Mouse (Mus musculus) brain, adult 10 weeks (tissue): ENCODE data around the gene Gm11639. TPM values are rescaled to one million over a fixed set of nuclear protein-coding genes. Genes with fewer than 3 reads are reported as not detected.

Source experiments
- polyA plus RNA-seq: library from polyadenylated mRNA; stranded (reverse); fragments of 350-450 nt; fragmentation: Illumina TruSeq; extraction: RNeasy Lipid Tissue Mini Kit (QIAGEN cat#74804); gene quantifications from one replicate; pipeline ENCODE4 v1.2.3, GENCODE M21; 2015; ENCODE audit warnings: low read depth, low replicate concordance

Gm11639 gene
- polyA plus RNA-seq: 0.55 TPM

DNA sequence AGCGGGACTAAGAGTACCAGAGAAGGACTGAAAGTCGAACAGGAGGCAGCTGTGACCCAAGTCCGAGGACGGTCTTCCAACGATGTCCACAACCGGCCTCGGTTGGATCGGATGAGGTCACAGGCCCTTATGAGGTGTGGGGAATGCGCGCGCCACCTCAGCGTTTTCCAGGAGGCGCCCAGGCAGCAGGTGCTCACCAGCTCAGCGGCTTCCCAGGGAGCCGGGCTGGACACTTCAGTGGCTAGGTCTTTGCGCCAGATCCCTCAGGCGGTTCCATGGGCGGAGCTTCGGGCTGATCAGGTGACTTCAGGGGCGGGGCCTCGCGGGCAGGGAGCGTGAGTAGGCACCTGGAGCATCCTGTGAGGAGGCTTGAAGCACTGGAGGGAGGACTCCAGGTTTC lies at the start of gene Gm11639:
Gene Gm11639, plus strand, starts transcription at position 160 of the 400 bp plus-strand sequence.

DNA sequence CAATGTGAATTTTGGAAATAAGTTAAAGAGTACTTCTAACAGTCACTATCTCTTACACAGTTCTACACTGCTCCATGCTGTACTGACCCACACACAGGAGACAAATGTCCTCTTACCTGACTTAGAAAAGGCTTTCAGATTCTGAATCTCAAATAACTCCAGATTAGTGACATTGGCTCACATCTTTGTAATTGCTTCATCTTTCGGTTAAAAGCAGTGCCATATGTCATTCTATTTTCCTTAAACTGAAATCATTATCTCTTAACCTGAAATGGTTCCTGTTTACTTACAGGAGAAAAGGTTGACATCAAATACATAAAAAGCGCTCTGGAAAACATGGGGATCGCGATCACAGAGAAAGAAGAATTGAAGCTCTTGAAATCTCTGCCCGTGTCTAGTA lies 377.8 kb downstream of the Gm11639 start, which contains the start of gene Efcab3:
Gene Efcab3, plus strand, starts transcription at position 301 of the 400 bp plus-strand sequence.

DNA sequence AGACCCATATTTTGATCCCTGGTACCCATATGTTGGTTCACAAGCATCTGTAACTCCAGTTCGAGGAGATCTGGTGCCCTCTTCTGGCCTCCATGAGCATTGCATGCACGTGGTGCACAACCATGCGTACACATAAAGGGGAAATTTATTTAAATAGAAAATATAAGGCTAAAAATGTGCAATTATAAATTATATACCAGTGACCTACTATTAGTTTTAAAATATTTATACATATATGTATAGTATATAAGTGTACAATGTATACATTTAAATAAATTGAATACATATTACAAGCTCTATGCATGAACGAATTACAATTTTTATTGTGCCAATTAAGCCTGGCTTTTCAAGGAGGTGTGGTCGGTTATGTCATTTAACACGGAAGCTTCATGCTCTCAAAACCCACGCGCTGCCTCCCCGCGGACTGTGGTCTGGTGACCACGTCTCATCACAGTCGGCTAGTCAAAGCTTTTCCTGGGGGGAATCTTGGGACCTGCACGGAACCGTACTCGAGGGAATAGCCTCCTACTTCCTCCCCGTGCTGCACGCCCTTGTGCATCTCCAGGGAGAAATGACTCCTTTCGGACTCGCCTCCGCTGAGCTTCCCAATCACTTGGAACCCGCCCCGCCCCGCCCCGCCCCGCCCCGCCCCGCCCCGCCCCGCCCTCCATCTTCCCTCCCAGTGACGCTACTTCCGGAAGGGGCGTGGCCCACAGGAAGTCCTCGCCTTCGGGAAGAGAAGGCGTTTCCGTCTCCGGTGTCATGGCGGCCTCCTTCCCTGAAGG lies 440.4 kb downstream of the Gm11639 start, which contains the start of gene Mettl2:
Gene Mettl2, plus strand, starts transcription at position 691 of the 785 bp plus-strand sequence.

DNA sequence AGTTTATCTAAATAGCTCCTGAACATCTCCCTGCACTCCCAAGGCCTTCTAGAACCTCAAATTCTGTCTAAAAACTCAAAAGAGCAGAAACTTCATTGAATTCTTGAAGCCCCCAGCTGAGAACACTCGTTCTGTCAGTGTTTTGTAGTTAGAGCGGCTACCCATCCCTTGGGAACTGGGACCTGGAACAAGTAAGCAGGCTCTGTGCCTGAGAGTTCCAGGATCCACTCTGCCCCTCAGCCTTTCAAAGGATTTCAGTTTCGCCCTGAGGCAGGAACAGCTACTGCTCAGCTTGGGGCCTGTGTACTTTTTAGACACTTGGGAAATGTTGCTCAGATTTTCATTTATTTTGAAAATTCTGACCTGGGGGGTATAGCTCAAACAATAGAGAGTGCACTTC lies 461.1 kb downstream of the Gm11639 start, which contains the start of gene Gm10842:
Gene Gm10842, plus strand, starts transcription at position 301 of the 400 bp plus-strand sequence.

Other genes starting within 250 kb of the Gm11639 start
- 43.8 TPM for gene Kansl1, start 216.8 kb upstream of the Gm11639 start, polyA plus RNA-seq
- gene Cdc27, start 135.1 kb upstream of the Gm11639 start, polyA plus RNA-seq: 31.6 TPM
- gene Myl4, start 135.0 kb upstream of the Gm11639 start, polyA plus RNA-seq: 58.2 TPM
- 1.5 TPM for gene Itgb3, start 77.7 kb upstream of the Gm11639 start, polyA plus RNA-seq